Mouse (Mus musculus): Measurements from ENCODE around the gene Zfp42. TPM values are rescaled to one million over a fixed set of nuclear protein-coding genes. Genes with fewer than 3 reads are reported as not detected.

The Zfp42 gene
- not detected in 2 replicates for polyA plus RNA-seq (2012; rRNA removed)

GRCm38 (mm10) chr8:43306896-43307295, at the start of gene Zfp42:
TSS of gene Zfp42 (minus strand) at chr8:43306980.

Other genes starting within 250 kb of the Zfp42 start
- gene Triml1, start 165.5 kb downstream of the Zfp42 start, polyA plus RNA-seq (2012; rRNA removed), result not detected in 2 replicates
- not detected in 2 replicates for gene Triml2, start 126.4 kb downstream of the Zfp42 start, polyA plus RNA-seq (2012; rRNA removed)
- gene Adam26b, start 221.1 kb upstream of the Zfp42 start, polyA plus RNA-seq (2012; rRNA removed), result not detected in 2 replicates

Data from colon, adult 2 months (tissue).